Mouse (Mus musculus) lung, postnatal 25 days (tissue): ENCODE results near the gene Tmem175.
A peak's percentile ranks its signal among the peaks of the same experiment; 100 is the strongest.

ENCODE experiments used
- DNase-seq: peaks from one replicate; pipeline ENCODE4 v3.0.0; 2022; ENCODE audit warnings: low spot score

Gene Tmem175

DNA sequence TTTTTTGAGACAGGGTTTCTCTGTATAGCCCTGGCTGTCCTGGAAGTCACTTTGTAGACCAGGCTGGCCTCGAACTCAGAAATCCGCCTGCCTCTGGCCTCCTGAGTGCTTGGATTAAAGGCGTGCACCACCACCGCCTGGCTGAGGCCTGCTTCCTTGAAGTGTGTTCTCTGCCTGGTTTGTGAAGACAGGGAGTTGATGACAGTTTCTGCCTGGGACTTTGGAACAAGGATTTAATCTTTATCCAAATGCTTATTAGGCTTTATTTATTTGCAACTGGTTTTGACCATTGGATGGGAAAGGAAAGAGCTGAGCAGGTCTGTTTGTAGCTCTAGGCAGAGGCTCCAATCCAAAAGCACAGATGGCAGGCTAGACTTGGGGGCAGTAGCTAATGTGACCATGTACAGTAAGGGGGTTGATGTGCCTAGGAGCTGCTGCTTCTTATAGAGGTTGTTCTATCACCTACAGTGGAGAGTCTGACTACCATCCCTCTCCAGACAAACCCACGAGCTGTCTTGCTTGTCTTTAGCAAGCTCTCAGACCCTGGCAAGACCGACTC lies 48.8 kb downstream of the Tmem175 start:
- DNase-seq: no peak

DNA sequence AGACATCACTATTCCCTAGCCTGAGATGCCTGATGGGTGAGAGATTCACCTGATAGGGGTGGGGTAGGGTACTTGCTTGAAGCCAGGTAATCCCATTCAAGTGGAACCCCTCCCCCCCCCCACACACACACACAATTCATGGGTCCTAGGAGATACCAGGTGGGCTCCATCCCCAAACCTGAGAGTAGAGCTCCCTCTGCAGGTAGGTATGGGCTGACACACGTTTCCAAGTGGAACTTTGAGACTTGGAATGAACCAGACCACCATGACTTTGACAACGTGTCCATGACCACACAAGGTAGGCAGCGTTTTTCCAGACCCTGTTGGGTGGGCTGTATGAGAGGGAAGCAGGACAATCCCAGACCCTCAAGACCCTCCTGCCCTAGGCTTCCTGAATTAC lies 50.3 kb downstream of the Tmem175 start:
- DNase-seq: no peak

DNA sequence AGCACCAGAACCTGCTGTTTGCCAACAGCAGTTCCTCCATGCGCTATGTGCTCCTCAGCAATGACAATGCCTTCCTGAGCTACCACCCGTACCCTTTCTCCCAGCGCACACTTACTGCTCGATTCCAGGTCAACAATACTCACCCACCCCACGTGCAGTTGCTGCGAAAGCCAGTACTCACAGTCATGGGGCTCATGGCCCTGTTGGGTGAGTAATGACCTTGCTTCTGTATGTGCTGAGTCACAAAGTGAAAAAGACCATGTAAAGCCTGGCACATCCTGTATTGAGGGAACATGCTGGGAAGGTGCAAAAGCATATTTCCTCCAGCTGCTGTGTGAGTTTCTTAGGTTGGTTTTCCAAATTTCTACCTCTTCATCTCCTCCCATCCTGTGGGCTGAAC lies 51.3 kb downstream of the Tmem175 start:
- no peak for DNase-seq

DNA sequence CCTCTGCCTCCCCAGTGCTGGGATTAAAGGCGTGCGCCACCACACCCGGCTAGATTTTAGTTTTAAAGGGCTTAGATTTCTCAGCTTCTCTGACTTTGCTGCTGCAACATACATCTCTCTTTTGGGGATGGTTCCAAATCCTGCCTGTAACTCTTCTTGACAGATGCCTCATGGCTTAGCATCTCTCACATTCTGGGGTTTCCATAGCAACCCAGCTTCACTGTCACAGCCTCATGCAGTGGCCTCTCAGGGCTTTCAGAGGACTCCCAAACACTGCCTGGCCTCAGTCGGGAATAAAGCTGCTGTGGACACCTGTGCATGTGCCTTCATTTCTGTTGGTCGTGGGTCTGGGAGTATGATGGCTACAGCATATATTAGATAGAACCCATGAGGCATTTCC lies 59.5 kb downstream of the Tmem175 start:
- no peak for DNase-seq

DNA sequence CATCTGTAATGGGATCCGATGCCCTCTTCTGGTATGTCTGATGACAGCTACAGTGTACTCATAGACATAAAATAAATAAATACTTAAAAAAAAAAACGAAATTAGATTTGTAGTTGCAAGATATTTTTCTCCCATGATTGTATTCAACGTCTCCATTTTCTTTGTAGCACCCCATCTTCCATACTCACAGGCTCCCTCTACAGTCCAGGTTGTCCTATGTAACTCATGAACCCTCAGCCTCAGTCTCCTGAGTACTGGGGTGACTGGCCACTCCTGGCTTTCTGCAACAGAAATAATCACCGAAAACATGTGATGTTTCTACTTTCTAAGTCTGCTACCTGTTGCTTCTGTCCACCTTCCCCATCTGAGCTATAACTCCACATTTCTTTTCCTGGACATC lies 61.6 kb downstream of the Tmem175 start:
- no peak for DNase-seq

DNA sequence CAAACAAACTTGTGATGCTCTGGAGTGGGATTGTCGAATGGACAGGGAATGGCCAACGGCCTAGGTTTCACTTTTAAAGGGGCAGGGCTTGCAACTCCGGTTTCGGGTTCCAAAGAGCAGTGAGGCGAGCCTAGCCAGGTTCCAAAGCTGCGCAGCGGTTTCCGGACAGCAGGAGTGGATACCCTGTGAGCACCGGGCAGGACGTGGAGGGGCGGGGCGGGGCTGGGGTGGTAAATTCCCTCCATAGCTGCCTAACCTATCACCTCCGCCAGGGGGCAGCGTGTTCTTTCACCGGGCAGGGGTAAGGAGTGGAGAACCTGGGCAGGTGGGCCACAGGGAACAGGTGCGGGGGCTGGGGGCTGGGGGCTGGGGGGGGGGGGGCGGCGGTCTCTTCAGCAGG lies 62.7 kb downstream of the Tmem175 start, which contains the start of gene Fgfrl1:
TSS of gene Fgfrl1 (plus strand) at position 112 of the 400 bp plus-strand sequence.
- DNase-seq: peak; percentile 68

DNA sequence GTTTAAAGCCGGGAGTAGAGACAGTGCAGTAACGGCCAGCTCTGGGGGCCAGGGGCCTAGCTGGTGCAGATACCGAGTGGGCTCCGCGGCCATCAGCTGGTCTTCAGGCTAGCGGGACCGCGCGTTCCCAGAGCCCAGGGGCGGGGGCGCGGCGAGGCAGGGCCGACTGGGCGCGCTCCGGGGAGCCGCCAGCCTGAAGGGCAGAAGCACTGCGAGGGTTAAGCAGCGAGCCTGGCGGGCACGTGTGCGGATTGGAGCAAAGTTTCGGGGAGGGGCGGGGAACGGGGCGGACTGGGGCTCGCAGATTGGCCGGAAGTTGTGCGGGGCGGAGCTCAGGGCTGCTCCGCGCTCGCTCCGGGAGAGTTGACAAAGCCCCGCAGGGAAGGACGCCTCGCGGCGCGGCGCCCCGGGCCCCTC lies 64.3 kb downstream of the Tmem175 start:
- peak; percentile 89 for DNase-seq

DNA sequence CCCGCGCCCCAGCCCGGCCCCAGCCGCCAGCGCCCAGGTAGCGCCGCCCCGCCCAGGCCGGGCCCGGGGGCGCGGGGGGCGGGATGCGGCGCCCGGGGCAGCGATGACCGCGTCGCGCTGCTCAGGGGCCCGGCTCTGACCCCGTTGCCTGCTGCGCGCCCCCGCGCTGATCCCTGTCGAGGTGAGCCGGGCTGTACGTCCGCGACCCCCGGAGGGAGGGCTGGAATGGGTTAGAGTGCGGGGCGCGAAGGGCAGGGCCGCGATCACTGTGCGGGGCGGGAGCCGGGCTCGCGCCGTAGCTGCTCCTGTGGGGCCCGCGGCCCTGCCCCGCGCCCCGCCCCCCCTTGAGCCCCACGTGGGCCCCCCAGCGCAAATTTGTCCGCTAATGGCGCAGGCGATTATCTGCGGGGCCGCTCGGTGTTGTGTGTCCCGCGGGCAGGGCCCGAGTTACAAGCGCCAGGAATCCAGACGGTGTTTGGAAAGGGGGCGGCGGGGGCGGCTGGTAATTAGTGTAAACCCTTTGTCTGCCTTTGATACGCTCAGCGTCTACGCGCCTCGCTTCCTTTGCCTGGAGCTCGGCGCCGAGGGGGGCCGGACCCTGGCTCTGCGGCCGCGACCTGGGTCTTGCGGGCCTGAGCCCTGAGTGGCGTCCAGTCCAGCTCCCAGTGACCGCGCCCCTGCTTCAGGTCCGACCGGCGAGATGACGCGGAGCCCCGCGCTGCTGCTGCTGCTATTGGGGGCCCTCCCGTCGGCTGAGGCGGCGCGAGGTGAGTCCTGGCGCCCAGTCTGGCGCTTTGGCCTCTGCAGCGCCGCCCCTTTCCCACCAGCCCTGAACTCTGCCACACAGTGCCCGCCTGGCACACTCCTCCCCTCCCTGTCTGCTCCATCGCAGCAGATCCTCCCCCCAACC lies 65.0 kb downstream of the Tmem175 start:
- DNase-seq: peak; percentile 37

DNA sequence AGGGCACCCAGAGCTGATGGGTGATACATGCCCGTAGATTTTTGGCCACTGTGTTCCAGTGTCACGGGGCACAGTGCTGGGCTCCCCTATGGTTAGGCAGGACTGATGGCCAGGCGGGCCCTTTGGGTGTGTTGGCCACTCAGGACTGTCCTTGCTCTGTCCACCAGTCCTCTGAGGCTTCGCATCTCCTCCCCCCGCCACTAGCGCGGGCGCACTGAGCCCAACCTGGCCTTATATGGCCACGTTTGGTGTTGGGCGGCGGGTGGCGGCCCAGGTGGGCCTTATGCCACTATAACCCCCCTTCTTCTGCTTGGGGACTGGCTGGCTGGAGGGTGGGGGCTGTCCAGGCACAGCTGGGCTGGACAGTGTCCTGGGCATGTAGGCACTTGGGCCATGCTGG lies 66.3 kb downstream of the Tmem175 start:
- DNase-seq: no peak

DNA sequence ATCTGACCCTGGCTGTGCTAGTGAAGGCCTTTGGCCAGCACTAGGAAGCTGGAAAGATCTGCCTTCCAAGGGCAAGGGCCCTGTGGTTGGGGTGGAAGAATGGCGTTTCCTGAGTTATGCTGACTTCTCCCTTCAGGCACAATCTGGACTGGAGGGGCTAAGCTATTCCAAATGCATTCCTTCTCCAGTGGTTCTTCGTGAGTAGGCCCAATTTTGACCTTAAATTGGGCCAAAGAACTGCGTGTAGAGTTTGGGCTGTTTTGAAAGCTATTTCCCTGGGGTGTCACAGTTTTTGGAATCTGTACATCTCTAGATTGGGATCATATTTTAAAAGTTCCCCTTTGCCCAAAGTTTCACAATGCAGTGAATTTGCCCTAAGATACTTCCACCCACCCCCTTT lies 67.0 kb downstream of the Tmem175 start:
- no peak for DNase-seq

DNA sequence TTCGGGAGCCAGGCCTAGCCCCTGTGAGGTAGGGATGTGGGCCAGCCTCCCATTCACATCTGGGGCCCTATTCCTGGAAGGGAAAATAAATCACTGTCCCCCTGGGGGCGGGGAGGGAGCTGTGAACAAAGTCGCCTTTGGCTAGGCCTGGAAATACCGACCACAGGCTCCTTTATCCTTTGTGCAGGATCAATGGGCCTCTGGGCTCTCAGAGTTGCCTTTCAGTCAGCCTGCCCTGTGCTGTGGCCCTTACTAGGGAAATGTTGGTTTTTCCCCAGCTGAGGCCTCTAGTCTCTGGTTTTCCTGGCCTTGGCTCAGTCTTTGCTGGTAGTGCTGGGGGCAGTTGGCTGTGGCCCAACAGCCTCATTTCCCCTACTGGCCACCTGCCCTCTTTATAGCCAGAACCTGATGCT lies 67.8 kb downstream of the Tmem175 start:
- no peak for DNase-seq
